Mouse (Mus musculus) embryonic fibroblast, embryonic 13.5 days (primary cell): ENCODE data around the gene Rgl1. TPM values are rescaled to one million over a fixed set of nuclear protein-coding genes. Genes with fewer than 3 reads are reported as not detected.
A peak's percentile ranks its signal among the peaks of the same experiment; 100 is the strongest.

ENCODE experiments used
- H3K27ac ChIP-seq: 2 replicates; pipeline ENCODE4 v1.5.1; 2012; ENCODE audit warnings: low read length, control low read depth, inconsistent platforms; ENCODE audit not compliant: insufficient read depth
- H3K4me1 ChIP-seq: 2 replicates; pipeline ENCODE4 v1.6.1; 2011; ENCODE audit warnings: low read length; ENCODE audit not compliant: control insufficient read depth, insufficient read depth
- H3K4me3 ChIP-seq: 2 replicates; pipeline ENCODE4 v1.5.1; 2011; ENCODE audit warnings: mild to moderate bottlenecking, control low read depth, low read length; ENCODE audit not compliant: insufficient read depth
- CTCF ChIP-seq: IDR thresholded peaks from 2 replicates; pipeline ENCODE4 v1.5.1; 2011; ENCODE audit warnings: mild to moderate bottlenecking, control low read depth, low read length, moderate library complexity, borderline replicate concordance; ENCODE audit not compliant: insufficient read depth
- POLR2A ChIP-seq: IDR thresholded peaks from 2 replicates; pipeline ENCODE4 v1.6.1; 2011; ENCODE audit warnings: low read depth, mild to moderate bottlenecking, control low read depth, low read length, moderate library complexity
- polyA plus RNA-seq: library from polyadenylated mRNA; stranded (reverse); fragments of >200 nt; gene quantifications from 2 replicates; pipeline ENCODE4 v1.2.4, GENCODE M21; 2011; ENCODE audit warnings: low read depth; ENCODE audit not compliant: missing spikeins, insufficient read length

Gene Rgl1
- polyA plus RNA-seq, 1 experiment, result 53.6 TPM

GRCm38 (mm10) chr1:152609006-152609405, 157.1 kb downstream of the Rgl1 start:
- Histone ChIP-seq H3K4me3 (no peak overlapping the region), H3K4me1 (peaks cover 10% of the 10 kb centered on the region; the same call in 1 of the 2 replicates), H3K27ac (no peak overlapping the region; the same call in 1 of the 2 replicates)
- no peak for TF ChIP-seq CTCF

GRCm38 (mm10) chr1:152607765-152608164, 158.4 kb downstream of the Rgl1 start:
- no peak for TF ChIP-seq CTCF
- no peak for TF ChIP-seq POLR2A
- peak overlapping the region; percentile 67 for H3K27ac ChIP-seq
- peaks cover 10% of the 10 kb centered on the region; the same call in 1 of the 2 replicates for H3K4me1 ChIP-seq
- no peak overlapping the region for H3K4me3 ChIP-seq

- no peak overlapping the region for H3K4me3 ChIP-seq
- TF ChIP-seq CTCF (no peak), POLR2A (no peak)
- H3K4me1 ChIP-seq, result peaks cover 10% of the 10 kb centered on the region; the same call in 1 of the 2 replicates
- H3K27ac ChIP-seq, result no peak overlapping the region
Measured at GRCm38 (mm10) chr1:152606727-152607126, 159.4 kb downstream of the Rgl1 start.

GRCm38 (mm10) chr1:152605895-152606625, 160.1 kb downstream of the Rgl1 start:
- Histone ChIP-seq H3K4me1 (peaks cover 6% of the 10 kb centered on the region; the same call in 1 of the 2 replicates), H3K4me3 (no peak overlapping the region), H3K27ac (no peak overlapping the region)
- TF ChIP-seq POLR2A, result no peak
- no peak for TF ChIP-seq CTCF

- Histone ChIP-seq H3K27ac (no peak overlapping the region), H3K4me3 (no peak overlapping the region), H3K4me1 (peaks cover 6% of the 10 kb centered on the region; the same call in 1 of the 2 replicates)
- TF ChIP-seq POLR2A, result no peak
- no peak for TF ChIP-seq CTCF
Measured at GRCm38 (mm10) chr1:152604147-152604546, 162.0 kb downstream of the Rgl1 start.

- H3K4me3 ChIP-seq, result no peak overlapping the region
- TF ChIP-seq POLR2A, result no peak
- no peak for TF ChIP-seq CTCF
- peaks cover 6% of the 10 kb centered on the region; the same call in 1 of the 2 replicates for H3K4me1 ChIP-seq
- H3K27ac ChIP-seq, result no peak overlapping the region
Measured at GRCm38 (mm10) chr1:152603628-152604027, 162.5 kb downstream of the Rgl1 start.

- Histone ChIP-seq H3K27ac (no peak overlapping the region), H3K4me3 (no peak overlapping the region), H3K4me1 (no peaks in the 10 kb centered on the region)
- TF ChIP-seq POLR2A (no peak), CTCF (no peak)
Measured at GRCm38 (mm10) chr1:152600494-152600893, 165.7 kb downstream of the Rgl1 start.

- Histone ChIP-seq H3K27ac (no peak overlapping the region), H3K4me1 (no peaks in the 10 kb centered on the region), H3K4me3 (no peak overlapping the region)
- TF ChIP-seq CTCF, result no peak
Measured at GRCm38 (mm10) chr1:152599347-152599746, 166.8 kb downstream of the Rgl1 start.

GRCm38 (mm10) chr1:152594690-152595089, 171.5 kb downstream of the Rgl1 start:
- TF ChIP-seq CTCF (no peak), POLR2A (no peak)
- Histone ChIP-seq H3K4me3 (no peak overlapping the region), H3K27ac (no peak overlapping the region), H3K4me1 (peaks cover 5% of the 10 kb centered on the region)

- TF ChIP-seq CTCF, result no peak
- no peak for TF ChIP-seq POLR2A
- Histone ChIP-seq H3K4me1 (peaks cover 11% of the 10 kb centered on the region), H3K4me3 (no peak overlapping the region), H3K27ac (no peak overlapping the region)
Measured at GRCm38 (mm10) chr1:152593831-152594549, 172.2 kb downstream of the Rgl1 start.

- H3K4me3 ChIP-seq, result no peak overlapping the region
- peaks cover 13% of the 10 kb centered on the region for H3K4me1 ChIP-seq
- H3K27ac ChIP-seq, result no peak overlapping the region
- TF ChIP-seq POLR2A, result no peak
- TF ChIP-seq CTCF, result no peak
Measured at GRCm38 (mm10) chr1:152593382-152593781, 172.8 kb downstream of the Rgl1 start.
